Mouse (Mus musculus) liver, embryonic 16.5 days (tissue): ENCODE results near the gene St8sia6. TPM values are rescaled to one million over a fixed set of nuclear protein-coding genes. Genes with fewer than 3 reads are reported as not detected.
A peak's percentile ranks its signal among the peaks of the same experiment; 100 is the strongest.
"Not testable (repeated sequence)": the region's sequence is repeated elsewhere in the genome, so short reads cannot be mapped to it uniquely, and the experiment has no call there.

Source experiments
- ATAC-seq: fragments of 200-750 bp; cut with Nextera tagmentation; 2 replicates; pipeline ENCODE4 v1.8.0; 2017; ENCODE audit warnings: low read depth, mild to moderate bottlenecking, moderate number of reproducible peaks, moderate library complexity
- H3K27ac ChIP-seq: fragments of 300-500 bp; sonication (generic); 2 replicates; pipeline ENCODE4 v1.5.1; 2014; ENCODE audit warnings: mild to moderate bottlenecking, low read length
- H3K27me3 ChIP-seq: fragments of 300-500 bp; sonication (generic); 2 replicates; pipeline ENCODE4 v1.6.1; 2014; ENCODE audit warnings: low read depth, low read length, mixed read lengths; ENCODE audit not compliant: control insufficient read depth, insufficient read depth
- H3K36me3 ChIP-seq: fragments of 300-500 bp; sonication (generic); 2 replicates; pipeline ENCODE4 v1.6.1; 2014; ENCODE audit warnings: mild to moderate bottlenecking; ENCODE audit not compliant: control insufficient read depth, insufficient read depth
- H3K4me1 ChIP-seq: fragments of 300-500 bp; sonication (generic); 2 replicates; pipeline ENCODE4 v1.6.1; 2014; ENCODE audit warnings: low read depth, low read length, mixed read lengths; ENCODE audit not compliant: control insufficient read depth
- H3K4me2 ChIP-seq: fragments of 300-500 bp; sonication (generic); 2 replicates; pipeline ENCODE4 v1.6.1; 2014; ENCODE audit warnings: low read depth, low read length, mixed read lengths
- H3K4me3 ChIP-seq: fragments of 300-500 bp; sonication (generic); 2 replicates; pipeline ENCODE4 v1.5.1; 2014; ENCODE audit warnings: low read depth, mild to moderate bottlenecking, low read length
- H3K9ac ChIP-seq: fragments of 300-500 bp; sonication (generic); 2 replicates; pipeline ENCODE4 v1.6.1; 2014; ENCODE audit warnings: low read depth, low read length
- H3K9me3 ChIP-seq: fragments of 300-500 bp; sonication (generic); replicated peaks from 2 replicates; pipeline ENCODE4 v1.6.1; 2016; ENCODE audit warnings: low read length; ENCODE audit not compliant: control insufficient read depth
- WGBS: fragments of 180-500 bp; shearing (Covaris S2); extraction: QIAGEN DNeasy Blood & Tissue Kit; methylation state at CpG from one replicate; pipeline ENCODE4 v1.1.7; 2014; ENCODE audit not compliant: insufficient replicate concordance; 5-methylcytosine and 5-hydroxymethylcytosine counted together
- polyA plus RNA-seq: library from polyadenylated mRNA; unstranded; fragments of >200 nt; fragmentation: Nextera tagmentation; extraction: Ambion mirVana; gene quantifications from 2 replicates; pipeline ENCODE4 v1.2.1, GENCODE M21; 2015

The St8sia6 gene
- polyA plus RNA-seq, 1 experiment from 2014 or later, result 0.02 TPM

DNA sequence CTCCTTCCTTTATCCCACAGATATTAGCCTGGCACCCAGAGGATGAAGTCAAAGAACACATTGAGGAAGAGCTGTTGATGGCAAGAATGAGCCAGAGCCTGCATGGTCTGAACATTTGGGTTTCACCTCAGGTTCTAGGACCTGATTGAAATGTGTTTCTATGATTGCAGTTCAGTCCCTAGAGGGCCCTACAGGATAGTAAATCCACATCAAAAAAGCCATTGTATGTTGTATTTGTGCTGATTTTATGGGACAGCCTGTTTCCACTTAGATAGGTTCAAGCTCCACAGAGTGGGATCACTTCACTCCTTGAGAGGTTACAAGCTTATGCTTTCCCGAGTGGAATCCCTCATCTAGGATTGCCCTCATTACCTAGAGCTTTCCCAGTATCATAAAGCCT lies 159.0 kb downstream of the St8sia6 start:
- Histone ChIP-seq H3K4me3 (no peak overlapping the region), H3K4me1 (no peaks in the 10 kb centered on the region), H3K9ac (no peak overlapping the region), H3K4me2 (no peak overlapping the region), H3K27me3 (no peaks in the 10 kb centered on the region), H3K36me3 (no peaks in the 10 kb centered on the region), H3K27ac (no peak overlapping the region), H3K9me3 (no peaks in the 10 kb centered on the region)
- ATAC-seq, result no peak
- WGBS, result 40% methylated on average over 1 of the region's 1 CpGs

DNA sequence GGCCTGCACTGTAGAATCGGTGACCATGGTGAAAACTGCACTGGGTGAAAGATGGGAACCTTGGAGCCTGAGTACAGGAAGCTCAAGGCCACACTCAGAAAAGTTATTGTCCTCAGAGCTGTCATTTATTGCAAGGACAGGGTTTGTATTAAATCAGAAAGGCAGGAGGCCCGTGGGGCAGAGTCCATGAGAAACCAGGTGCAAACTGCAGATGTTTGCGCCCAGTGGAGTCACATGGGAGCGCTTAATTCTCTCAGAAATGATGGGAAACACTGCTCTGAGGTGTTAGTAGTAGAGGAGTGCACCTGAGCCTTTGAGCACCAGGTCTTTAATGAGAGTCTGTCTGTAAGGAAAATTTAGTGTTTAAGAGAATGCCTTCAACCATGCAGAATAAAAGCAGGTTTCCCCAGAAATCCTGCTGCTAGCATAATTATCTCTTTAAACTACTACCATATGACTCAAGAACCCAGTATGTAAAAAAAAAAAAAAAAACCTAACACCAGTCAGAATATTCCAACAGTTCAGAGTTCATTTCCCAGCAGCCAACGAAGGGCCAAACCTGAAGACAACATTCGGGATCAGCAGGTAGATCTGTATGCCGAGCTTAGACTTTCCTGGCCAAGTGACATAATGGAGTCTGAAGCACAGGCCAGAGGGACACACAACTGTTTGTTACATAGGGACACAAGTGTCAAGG lies 163.6 kb downstream of the St8sia6 start:
- no peaks in the 10 kb centered on the region for H3K9me3 ChIP-seq
- H3K4me3 ChIP-seq, result no peak overlapping the region
- no peaks in the 10 kb centered on the region for H3K36me3 ChIP-seq
- 60% methylated on average over 7 of the region's 7 CpGs for WGBS
- no peak overlapping the region for H3K9ac ChIP-seq
- no peaks in the 10 kb centered on the region for H3K4me1 ChIP-seq
- no peaks in the 10 kb centered on the region for H3K27me3 ChIP-seq
- no peak overlapping the region for H3K4me2 ChIP-seq
- ATAC-seq, result no peak
- no peak overlapping the region for H3K27ac ChIP-seq

DNA sequence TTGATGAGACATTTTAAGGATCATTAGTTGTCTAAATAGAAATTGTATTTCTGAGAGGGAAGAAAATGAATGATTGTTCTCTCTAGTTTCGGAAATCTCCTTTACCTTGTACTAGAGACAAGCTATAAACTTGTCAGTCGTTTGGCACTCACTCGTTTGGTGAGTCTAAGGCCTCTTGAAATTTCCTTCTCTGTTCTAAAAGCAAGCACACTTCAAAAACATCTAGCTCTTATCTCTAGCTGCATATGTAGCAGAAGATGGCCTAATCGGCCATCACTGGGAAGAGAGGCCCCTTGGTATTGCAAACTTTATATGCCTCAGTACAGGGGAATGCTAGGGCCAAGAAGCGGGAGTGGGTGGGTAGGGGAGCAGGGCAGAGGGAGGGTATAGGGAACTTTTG lies 190.2 kb downstream of the St8sia6 start:
- peak overlapping the region; percentile 11; the same call in 1 of the 2 replicates for H3K4me2 ChIP-seq
- WGBS, result 24% methylated on average over 5 of the region's 5 CpGs
- H3K36me3 ChIP-seq, H3K4me1 ChIP-seq, H3K27ac ChIP-seq, H3K4me3 ChIP-seq, H3K9me3 ChIP-seq, H3K27me3 ChIP-seq, H3K9ac ChIP-seq: not testable (repeated sequence)
- ATAC-seq, result peak; percentile 97

DNA sequence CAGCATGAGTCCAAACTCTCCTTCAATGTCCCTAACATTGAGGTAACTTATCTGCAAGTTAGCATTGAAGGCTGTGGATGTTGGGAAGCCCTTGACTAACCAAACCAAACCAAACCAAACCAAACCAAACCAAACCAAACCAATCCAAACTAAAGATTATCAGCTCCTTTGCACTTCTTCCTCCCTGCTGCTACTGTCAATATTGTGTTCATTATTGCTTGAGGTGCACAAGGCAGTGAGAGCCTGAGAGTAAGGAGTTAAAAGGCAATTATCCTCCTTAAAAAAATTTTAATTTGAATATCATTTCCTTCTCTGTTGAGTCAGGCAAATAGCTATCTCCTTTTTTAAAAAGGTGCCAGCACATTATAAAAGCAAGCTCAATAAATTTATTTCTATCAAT lies 190.8 kb downstream of the St8sia6 start:
- ATAC-seq, result peak; percentile 41; the same call in 1 of the 2 replicates
- H3K27ac ChIP-seq, result peak overlapping the region; percentile 44; the same call in 1 of the 2 replicates

More for the DNA sequence above, 190.8 kb downstream of the St8sia6 start:
- Histone ChIP-seq H3K4me1 (peaks cover 5% of the 10 kb centered on the region), H3K9ac (no peak overlapping the region), H3K27me3 (no peaks in the 10 kb centered on the region; the same call in 1 of the 2 replicates), H3K4me3 (no peak overlapping the region), H3K36me3 (no peaks in the 10 kb centered on the region), H3K4me2 (0 out of 2 replicates have a peak overlapping the region, but pooled peaks have one; percentile 9), H3K9me3 (no peaks in the 10 kb centered on the region)

Other genes starting within 250 kb of the St8sia6 start
- gene Trdmt1, start 249.4 kb downstream of the St8sia6 start, polyA plus RNA-seq, result 3.2 and 3.6 TPM in 2 replicates
- gene Vim, start 220.1 kb downstream of the St8sia6 start, polyA plus RNA-seq, result 81.1 and 83.2 TPM in 2 replicates